Mouse (Mus musculus): ENCODE results near the gene Olfr1157. TPM values are rescaled to one million over a fixed set of nuclear protein-coding genes. Genes with fewer than 3 reads are reported as not detected.

Olfr1157 gene
- polyA plus RNA-seq (2014; fragmentation: Illumina TruSeq; extraction: RNeasy Lipid Tissue Mini Kit (QIAGEN cat#74804); ENCODE audit: low replicate concordance) = not detected

GRCm38 (mm10) chr2:87968199-87968598, at the start of gene Olfr1157:
TSS of gene Olfr1157 (minus strand) at chr2:87968299.

GRCm38 (mm10) chr2:88007515-88008318, 39.6 kb upstream of the Olfr1157 start, which contains the start of gene Olfr1160:
TSS of gene Olfr1160 (minus strand) at chr2:88008268.

GRCm38 (mm10) chr2:87989813-87990212, 21.7 kb upstream of the Olfr1157 start, which contains the start of gene Olfr1158:
TSS of gene Olfr1158 (plus strand) at chr2:87990113.

GRCm38 (mm10) chr2:87974563-87974962, 6.5 kb upstream of the Olfr1157 start, which contains the start of gene Olfr74:
TSS of gene Olfr74 (minus strand) at chr2:87974663.

GRCm38 (mm10) chr2:87953000-87953399, 15.1 kb downstream of the Olfr1157 start, which contains the start of gene Olfr1156:
TSS of gene Olfr1156 (minus strand) at chr2:87953100.

GRCm38 (mm10) chr2:87945037-87945436, 23.1 kb downstream of the Olfr1157 start, which contains the start of gene Olfr1155:
TSS of gene Olfr1155 (minus strand) at chr2:87945137.

Other genes with a start within 250 kb of the Olfr1157 start
- not detected for gene Olfr1138, start 228.3 kb downstream of the Olfr1157 start, polyA plus RNA-seq (2014; fragmentation: Illumina TruSeq; extraction: RNeasy Lipid Tissue Mini Kit (QIAGEN cat#74804); ENCODE audit: low replicate concordance)
- gene Olfr1140, start 224.5 kb downstream of the Olfr1157 start, polyA plus RNA-seq (2014; fragmentation: Illumina TruSeq; extraction: RNeasy Lipid Tissue Mini Kit (QIAGEN cat#74804); ENCODE audit: low replicate concordance) = not detected
- gene Olfr1141, start 214.3 kb downstream of the Olfr1157 start, polyA plus RNA-seq (2014; fragmentation: Illumina TruSeq; extraction: RNeasy Lipid Tissue Mini Kit (QIAGEN cat#74804); ENCODE audit: low replicate concordance) = not detected
- gene Olfr152, start 188.8 kb downstream of the Olfr1157 start, polyA plus RNA-seq (2014; fragmentation: Illumina TruSeq; extraction: RNeasy Lipid Tissue Mini Kit (QIAGEN cat#74804); ENCODE audit: low replicate concordance) = not detected
- not detected for gene Olfr1143, start 167.7 kb downstream of the Olfr1157 start, polyA plus RNA-seq (2014; fragmentation: Illumina TruSeq; extraction: RNeasy Lipid Tissue Mini Kit (QIAGEN cat#74804); ENCODE audit: low replicate concordance)
- gene Olfr1145, start 158.5 kb downstream of the Olfr1157 start, polyA plus RNA-seq (2014; fragmentation: Illumina TruSeq; extraction: RNeasy Lipid Tissue Mini Kit (QIAGEN cat#74804); ENCODE audit: low replicate concordance) = not detected
- gene Olfr1148, start 137.8 kb downstream of the Olfr1157 start, polyA plus RNA-seq (2014; fragmentation: Illumina TruSeq; extraction: RNeasy Lipid Tissue Mini Kit (QIAGEN cat#74804); ENCODE audit: low replicate concordance) = not detected
- not detected for gene Olfr1150-ps1, start 124.3 kb downstream of the Olfr1157 start, polyA plus RNA-seq (2014; fragmentation: Illumina TruSeq; extraction: RNeasy Lipid Tissue Mini Kit (QIAGEN cat#74804); ENCODE audit: low replicate concordance)
- gene Olfr1151, start 112.4 kb downstream of the Olfr1157 start, polyA plus RNA-seq (2014; fragmentation: Illumina TruSeq; extraction: RNeasy Lipid Tissue Mini Kit (QIAGEN cat#74804); ENCODE audit: low replicate concordance) = not detected
- gene Olfr1152, start 101.8 kb downstream of the Olfr1157 start, polyA plus RNA-seq (2014; fragmentation: Illumina TruSeq; extraction: RNeasy Lipid Tissue Mini Kit (QIAGEN cat#74804); ENCODE audit: low replicate concordance) = not detected
- not detected for gene Olfr1153, start 73.3 kb downstream of the Olfr1157 start, polyA plus RNA-seq (2014; fragmentation: Illumina TruSeq; extraction: RNeasy Lipid Tissue Mini Kit (QIAGEN cat#74804); ENCODE audit: low replicate concordance)
- gene Olfr1154, start 63.1 kb downstream of the Olfr1157 start, polyA plus RNA-seq (2014; fragmentation: Illumina TruSeq; extraction: RNeasy Lipid Tissue Mini Kit (QIAGEN cat#74804); ENCODE audit: low replicate concordance) = not detected
- gene Olfr1155, start 23.2 kb downstream of the Olfr1157 start, polyA plus RNA-seq (2014; fragmentation: Illumina TruSeq; extraction: RNeasy Lipid Tissue Mini Kit (QIAGEN cat#74804); ENCODE audit: low replicate concordance) = not detected
- gene Olfr1156, start 15.2 kb downstream of the Olfr1157 start, polyA plus RNA-seq (2014; fragmentation: Illumina TruSeq; extraction: RNeasy Lipid Tissue Mini Kit (QIAGEN cat#74804); ENCODE audit: low replicate concordance) = not detected
- gene Olfr74, start 6.4 kb upstream of the Olfr1157 start, polyA plus RNA-seq (2014; fragmentation: Illumina TruSeq; extraction: RNeasy Lipid Tissue Mini Kit (QIAGEN cat#74804); ENCODE audit: low replicate concordance) = not detected
- not detected for gene Olfr1158, start 21.8 kb upstream of the Olfr1157 start, polyA plus RNA-seq (2014; fragmentation: Illumina TruSeq; extraction: RNeasy Lipid Tissue Mini Kit (QIAGEN cat#74804); ENCODE audit: low replicate concordance)
- gene Olfr1160, start 40.0 kb upstream of the Olfr1157 start, polyA plus RNA-seq (2014; fragmentation: Illumina TruSeq; extraction: RNeasy Lipid Tissue Mini Kit (QIAGEN cat#74804); ENCODE audit: low replicate concordance) = not detected
- gene Olfr1161, start 54.5 kb upstream of the Olfr1157 start, polyA plus RNA-seq (2014; fragmentation: Illumina TruSeq; extraction: RNeasy Lipid Tissue Mini Kit (QIAGEN cat#74804); ENCODE audit: low replicate concordance) = not detected
- gene Olfr73, start 69.4 kb upstream of the Olfr1157 start, polyA plus RNA-seq (2014; fragmentation: Illumina TruSeq; extraction: RNeasy Lipid Tissue Mini Kit (QIAGEN cat#74804); ENCODE audit: low replicate concordance) = not detected
- gene Olfr1162, start 82.8 kb upstream of the Olfr1157 start, polyA plus RNA-seq (2014; fragmentation: Illumina TruSeq; extraction: RNeasy Lipid Tissue Mini Kit (QIAGEN cat#74804); ENCODE audit: low replicate concordance) = not detected
- gene Olfr1163, start 103.5 kb upstream of the Olfr1157 start, polyA plus RNA-seq (2014; fragmentation: Illumina TruSeq; extraction: RNeasy Lipid Tissue Mini Kit (QIAGEN cat#74804); ENCODE audit: low replicate concordance) = not detected
- gene Olfr1164, start 125.7 kb upstream of the Olfr1157 start, polyA plus RNA-seq (2014; fragmentation: Illumina TruSeq; extraction: RNeasy Lipid Tissue Mini Kit (QIAGEN cat#74804); ENCODE audit: low replicate concordance) = not detected
- gene Olfr1166, start 160.0 kb upstream of the Olfr1157 start, polyA plus RNA-seq (2014; fragmentation: Illumina TruSeq; extraction: RNeasy Lipid Tissue Mini Kit (QIAGEN cat#74804); ENCODE audit: low replicate concordance) = not detected
- gene Olfr1167, start 186.9 kb upstream of the Olfr1157 start, polyA plus RNA-seq (2014; fragmentation: Illumina TruSeq; extraction: RNeasy Lipid Tissue Mini Kit (QIAGEN cat#74804); ENCODE audit: low replicate concordance) = not detected
- gene Olfr1168, start 213.6 kb upstream of the Olfr1157 start, polyA plus RNA-seq (2014; fragmentation: Illumina TruSeq; extraction: RNeasy Lipid Tissue Mini Kit (QIAGEN cat#74804); ENCODE audit: low replicate concordance) = not detected

Measured in small intestine, adult 10 weeks (tissue).